In the genomic region with DNA sequence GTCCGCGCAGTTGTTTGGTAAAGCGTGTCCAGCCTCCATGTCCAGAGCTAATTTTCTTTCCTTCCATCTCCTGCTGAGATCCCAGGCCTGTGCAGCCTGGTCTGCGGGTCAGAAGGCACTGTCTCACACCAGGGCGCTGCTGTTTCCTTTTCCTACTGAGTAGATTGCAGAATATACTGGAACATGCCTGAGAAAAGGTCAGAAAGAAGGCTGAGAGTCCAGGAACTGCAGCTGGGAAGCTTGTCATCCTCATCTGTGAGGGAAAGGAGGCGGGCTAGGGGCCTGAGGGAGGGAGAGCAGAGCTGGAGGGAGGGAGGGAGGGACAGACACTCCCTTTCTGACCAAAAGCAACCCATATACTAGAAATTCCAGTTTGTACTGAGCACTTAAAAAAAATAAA, we compare ENCODE assay signal across 8 mouse cellular contexts.
DNase-seq lines count a peak whose midpoint lies in the region; ATAC-seq and TF ChIP-seq lines count a peak whose summit lies in the region.

No protein-coding gene starts in this region.

- no peak for ATAC-seq in heart, embryonic 14.5 days (ENCODE audit: insufficient number of reproducible peaks, insufficient read depth, low FRiP score, low read depth)
- no peak for ATAC-seq in midbrain, embryonic 12.5 days (ENCODE audit: low FRiP score, low read depth)
- ATAC-seq in granulocyte monocyte progenitor cell, adult 5-6 weeks (replicated peaks; ENCODE audit: poor library complexity, severe bottlenecking): no peak

- intact Hi-C loops in left cerebral cortex, adult 2 months (cut with DNase I): no loop called here

- H3K4me1 ChIP-seq in heart, embryonic 14.5 days (ENCODE audit: control insufficient read depth in 2 of 2, insufficient read depth in 2 of 2, low read length in 2 of 2): peaks cover 20 to 26% of the 10 kb centered on the region in 2 experiments
- H3K4me1 ChIP-seq in midbrain, embryonic 12.5 days: peaks cover 21% of the 10 kb centered on the region

- no peaks in the 10 kb centered on the region for H3K36me3 ChIP-seq in heart, embryonic 14.5 days (ENCODE audit: control insufficient read depth, insufficient read depth, low read length)
- no peaks in the 10 kb centered on the region for H3K36me3 ChIP-seq in midbrain, embryonic 12.5 days

- peak overlapping the region; percentile 62; the same call in 1 of the 2 replicates for H3K4me2 ChIP-seq in heart, embryonic 14.5 days (ENCODE audit: low read length)
- peak overlapping the region; percentile 59 for H3K4me2 ChIP-seq in midbrain, embryonic 12.5 days (replicated peaks)

- no peaks in the 10 kb centered on the region for H3K9me3 ChIP-seq in heart, embryonic 14.5 days (ENCODE audit: control insufficient read depth, low read length)
- no peaks in the 10 kb centered on the region for H3K9me3 ChIP-seq in midbrain, embryonic 12.5 days

- 60% methylated on average over 6 of the region's 6 CpGs for WGBS in heart, embryonic 14.5 days
- 17% methylated on average over 6 of the region's 6 CpGs for WGBS in midbrain, embryonic 12.5 days

- H3K4me3 ChIP-seq in left cerebral cortex, adult 2 months: no peak overlapping the region; the same call in 1 of the 2 replicates
- H3K4me3 ChIP-seq in heart, embryonic 14.5 days (ENCODE audit: control insufficient read depth in 1 of 2, insufficient read depth in 1 of 2, low read depth in 1 of 2, low read length in 2 of 2): no peak overlapping the region
- no peak overlapping the region for H3K4me3 ChIP-seq in midbrain, embryonic 12.5 days

- DNase-seq in left cerebral cortex, adult 2 months (ENCODE audit: extremely low spot score in 1 of 2, low spot score in 2 of 2): no peak
- DNase-seq in left cerebral cortex, adult 8-10 months (ENCODE audit: low spot score in 2 of 2): no peak
- DNase-seq in kidney, postnatal 4 days: peak; percentile 56 to 70
- DNase-seq in layer of hippocampus, postnatal 14 days (ENCODE audit: low spot score in 2 of 2): no peak
- DNase-seq in cerebellum, adult 9-10 months: no peak

- H3K27me3 ChIP-seq in heart, embryonic 14.5 days (ENCODE audit: control insufficient read depth, insufficient read depth, low read length): peaks cover 10% of the 10 kb centered on the region; the same call in 1 of the 2 replicates
- H3K27me3 ChIP-seq in midbrain, embryonic 12.5 days: peaks cover 50% of the 10 kb centered on the region

- H3K9ac ChIP-seq in heart, embryonic 14.5 days (ENCODE audit: low read length): 0 out of 2 replicates have a peak overlapping the region, but pooled peaks have one; percentile 6
- no peak overlapping the region for H3K9ac ChIP-seq in midbrain, embryonic 12.5 days (replicated peaks)

- peak overlapping the region; percentile 19; the same call in 1 of the 2 replicates for H3K27ac ChIP-seq in left cerebral cortex, adult 2 months
- H3K27ac ChIP-seq in heart, embryonic 14.5 days (replicated peaks in 1 of 2; ENCODE audit: control insufficient read depth in 1 of 2, insufficient read depth in 1 of 2, low read depth in 2 of 2, low read length in 2 of 2): peak overlapping the region; percentile 39 to 49; a peak in 3 of 4 replicates
- no peak overlapping the region for H3K27ac ChIP-seq in midbrain, embryonic 12.5 days (replicated peaks)

- no peak for TF ChIP-seq CTCF in left cerebral cortex, adult 2 months (IDR thresholded peaks at IDR 0.05)

Comparison
In these comparisons a context has a peak if more than half of its experiments do, and no peak if none do; other contexts are left out.
1. DNase-seq: peak in kidney, postnatal 4 days (2 of 2); none in left cerebral cortex, adult 2 months (0 of 2), left cerebral cortex, adult 8-10 months (0 of 2), layer of hippocampus, postnatal 14 days (0 of 2) and cerebellum, adult 9-10 months (single experiment).